Mouse (Mus musculus) stomach, embryonic 16.5 days (tissue): Measurements from ENCODE around the gene Otub2. TPM values are rescaled to one million over a fixed set of nuclear protein-coding genes. Genes with fewer than 3 reads are reported as not detected.

Source experiments
- ATAC-seq: fragments of 200-750 bp; cut with Nextera tagmentation; 2 replicates; pipeline ENCODE4 v1.8.0; 2017; ENCODE audit warnings: moderate number of reproducible peaks, moderate TSS enrichment; ENCODE audit not compliant: insufficient read depth, low FRiP score
- H3K27ac ChIP-seq: fragments of 300-500 bp; sonication (generic); 2 replicates; pipeline ENCODE4 v1.5.1; 2014; ENCODE audit warnings: low read length
- H3K27me3 ChIP-seq: fragments of 300-500 bp; sonication (generic); 2 replicates; pipeline ENCODE4 v1.6.1; 2014; ENCODE audit warnings: low read length, control low read depth, mixed read lengths; ENCODE audit not compliant: control insufficient read depth, insufficient read depth
- H3K36me3 ChIP-seq: fragments of 300-500 bp; sonication (generic); 2 replicates; pipeline ENCODE4 v1.6.1; 2014; ENCODE audit warnings: low read length; ENCODE audit not compliant: control insufficient read depth, insufficient read depth
- H3K4me1 ChIP-seq: fragments of 300-500 bp; sonication (generic); 2 replicates; pipeline ENCODE4 v1.6.1; 2014; ENCODE audit warnings: low read length, control low read depth, mixed read lengths; ENCODE audit not compliant: control insufficient read depth, insufficient read depth
- H3K4me2 ChIP-seq: fragments of 300-500 bp; sonication (generic); 2 replicates; pipeline ENCODE4 v1.6.1; 2014; ENCODE audit warnings: low read depth, low read length, mixed read lengths
- H3K4me3 ChIP-seq: fragments of 300-500 bp; sonication (generic); replicated peaks from 2 replicates; pipeline ENCODE4 v1.5.1; 2014; ENCODE audit warnings: mild to moderate bottlenecking, low read length
- H3K9ac ChIP-seq: fragments of 300-500 bp; sonication (generic); 2 replicates; pipeline ENCODE4 v1.6.1; 2014; ENCODE audit warnings: low read length
- H3K9me3 ChIP-seq: fragments of 300-500 bp; sonication (generic); replicated peaks from 2 replicates; pipeline ENCODE4 v1.6.1; 2016; ENCODE audit warnings: low read length, control low read depth; ENCODE audit not compliant: control insufficient read depth
- WGBS: fragments of 180-500 bp; shearing (Covaris S2); extraction: QIAGEN DNeasy Blood & Tissue Kit; methylation state at CpG from one replicate; pipeline ENCODE4 v1.1.7; 2014; 5-methylcytosine and 5-hydroxymethylcytosine counted together
- polyA plus RNA-seq: library from polyadenylated mRNA; unstranded; fragments of >200 nt; fragmentation: Nextera tagmentation; extraction: Ambion mirVana; gene quantifications from 2 replicates; pipeline ENCODE4 v1.2.1, GENCODE M21; 2015

Gene Otub2
- polyA plus RNA-seq, 1 experiment from 2014 or later = 10.6 TPM

DNA sequence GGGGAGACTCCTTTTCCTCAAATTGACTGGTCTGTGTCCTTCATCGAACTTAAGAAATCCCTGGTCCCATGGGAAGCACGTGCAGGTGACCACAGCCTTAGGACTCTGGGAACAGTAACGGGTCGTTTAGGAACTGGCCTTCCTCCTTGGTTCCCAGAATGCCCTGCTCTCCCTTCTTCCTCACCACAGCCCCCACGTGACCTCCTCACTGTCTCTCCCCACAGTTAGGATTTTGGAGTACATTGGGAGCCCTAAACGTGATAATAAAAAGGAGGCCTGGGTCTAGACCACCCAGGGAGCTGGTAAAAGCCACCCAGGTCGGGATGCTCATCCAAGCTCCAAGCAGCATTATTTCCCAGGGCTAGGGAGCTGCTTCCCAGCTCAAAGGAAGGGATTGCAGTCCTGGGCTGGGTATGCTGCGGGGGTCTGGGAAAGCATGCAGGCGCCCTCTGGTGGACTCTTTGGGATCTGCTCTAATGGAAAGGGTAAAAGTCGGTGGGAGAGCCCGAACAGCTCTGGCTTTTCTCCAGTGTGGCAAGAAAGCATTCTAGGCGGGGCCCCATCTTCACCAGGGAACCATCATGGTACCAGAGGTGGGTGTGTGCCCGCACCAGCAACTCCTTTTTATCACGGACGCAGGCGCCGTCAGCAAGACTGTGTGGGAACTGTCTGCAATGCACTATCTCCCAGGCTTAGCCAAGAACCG, 20.7 kb upstream of the Otub2 start:
- Histone ChIP-seq H3K27me3 (no peaks in the 10 kb centered on the region), H3K4me2 (peak overlapping the region; percentile 40), H3K4me3 (no peak overlapping the region), H3K4me1 (no peaks in the 10 kb centered on the region), H3K9ac (peak overlapping the region; percentile 54; the same call in 1 of the 2 replicates), H3K27ac (no peak overlapping the region), H3K9me3 (no peaks in the 10 kb centered on the region), H3K36me3 (no peaks in the 10 kb centered on the region)
- WGBS = 13% methylated on average over 18 of the region's 18 CpGs
- peak; percentile 54 for ATAC-seq

DNA sequence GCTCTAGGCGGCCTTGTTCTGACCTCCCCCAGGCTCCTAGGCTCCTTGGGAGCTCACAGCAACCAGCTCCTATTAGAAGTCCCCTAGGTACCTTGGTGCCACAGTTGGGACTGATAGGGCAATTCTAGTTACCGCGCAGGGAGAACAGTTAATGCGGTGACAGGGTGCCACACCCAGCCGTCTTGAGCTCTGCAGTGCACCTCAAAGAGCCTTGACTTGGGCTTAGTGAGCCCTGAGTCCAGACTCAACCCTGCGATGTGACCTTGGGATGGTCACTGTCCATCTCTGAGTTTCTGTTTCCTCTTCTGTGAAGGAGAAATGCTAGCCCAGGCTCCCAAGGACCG, 20.2 kb upstream of the Otub2 start:
- no peaks in the 10 kb centered on the region for H3K9me3 ChIP-seq
- no peak overlapping the region for H3K9ac ChIP-seq
- H3K4me3 ChIP-seq = no peak overlapping the region
- H3K4me1 ChIP-seq = no peaks in the 10 kb centered on the region
- H3K36me3 ChIP-seq = no peaks in the 10 kb centered on the region
- peak; percentile 34; the same call in 1 of the 2 replicates for ATAC-seq
- peak overlapping the region; percentile 40 for H3K4me2 ChIP-seq
- no peaks in the 10 kb centered on the region for H3K27me3 ChIP-seq
- no peak overlapping the region for H3K27ac ChIP-seq
- 65% methylated on average over 7 of the region's 7 CpGs for WGBS

DNA sequence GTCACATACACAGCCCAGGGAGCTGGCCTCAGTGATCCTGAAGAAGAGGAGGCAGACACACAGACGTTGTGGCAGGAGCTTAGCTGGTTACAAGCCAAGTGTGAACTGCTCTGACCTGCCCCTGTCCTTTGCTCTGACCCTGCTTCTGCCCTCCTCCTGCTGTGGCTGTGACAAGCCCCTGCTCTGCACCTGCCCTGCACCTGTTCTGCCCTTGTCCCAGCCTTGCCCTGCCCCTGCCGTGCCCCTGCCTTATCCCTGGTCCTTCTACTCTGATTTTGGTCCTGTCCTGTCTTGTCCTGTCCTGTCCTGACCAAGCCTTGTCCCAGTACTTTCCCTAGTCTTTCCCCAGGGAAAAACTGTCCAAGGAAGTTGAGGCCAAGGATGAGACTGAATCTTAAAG, 19.7 kb upstream of the Otub2 start:
- WGBS = 43% methylated on average over 2 of the region's 2 CpGs
- no peak overlapping the region for H3K4me2 ChIP-seq
- no peak overlapping the region for H3K27ac ChIP-seq
- H3K27me3 ChIP-seq = no peaks in the 10 kb centered on the region
- no peaks in the 10 kb centered on the region for H3K4me1 ChIP-seq
- ATAC-seq = no peak
- no peaks in the 10 kb centered on the region for H3K9me3 ChIP-seq
- H3K4me3 ChIP-seq = no peak overlapping the region
- H3K36me3 ChIP-seq = no peaks in the 10 kb centered on the region
- no peak overlapping the region for H3K9ac ChIP-seq

DNA sequence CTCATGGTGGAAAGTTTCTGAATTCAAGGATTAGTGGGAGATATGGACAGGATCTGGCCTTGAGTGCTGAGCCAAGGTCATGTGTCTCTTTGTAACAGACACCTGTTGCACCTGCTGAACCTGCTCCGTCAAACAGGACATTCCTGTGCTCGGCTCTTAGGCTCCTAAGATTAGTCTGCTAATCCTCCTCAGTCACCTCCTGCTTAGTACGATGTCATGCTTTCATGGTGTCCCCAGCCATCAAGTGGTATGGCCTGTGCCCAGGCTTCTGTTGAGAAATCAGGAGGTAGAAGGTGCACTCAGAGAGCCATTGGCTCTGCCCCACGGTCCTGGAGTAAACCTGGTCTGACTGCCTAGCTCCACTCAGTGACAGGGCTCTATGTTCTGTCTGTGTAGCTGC, 17.6 kb upstream of the Otub2 start:
- 58% methylated on average over 4 of the region's 4 CpGs for WGBS
- Histone ChIP-seq H3K9me3 (no peaks in the 10 kb centered on the region), H3K36me3 (no peaks in the 10 kb centered on the region), H3K4me3 (no peak overlapping the region), H3K27me3 (no peaks in the 10 kb centered on the region), H3K9ac (no peak overlapping the region), H3K4me1 (no peaks in the 10 kb centered on the region), H3K4me2 (no peak overlapping the region), H3K27ac (no peak overlapping the region)
- no peak for ATAC-seq

DNA sequence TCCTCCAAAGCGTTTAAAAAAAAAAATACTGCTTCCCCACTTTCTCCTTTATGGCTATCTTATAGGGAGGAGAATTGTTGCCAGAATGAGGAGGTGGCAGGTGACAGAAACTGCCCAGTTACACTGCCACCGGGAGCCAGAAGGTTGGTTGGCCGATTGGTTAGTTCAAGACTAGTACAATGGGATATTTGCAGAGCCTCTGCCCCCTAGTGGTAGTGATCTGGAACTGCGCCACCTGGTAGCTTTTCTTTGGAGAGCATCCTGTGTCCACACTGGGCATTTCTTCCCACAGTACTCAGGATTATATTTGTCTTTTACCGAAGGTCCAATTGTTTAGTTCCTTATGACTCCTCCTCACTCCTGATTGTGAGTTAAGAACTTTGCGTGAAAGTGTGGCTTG, 16.8 kb upstream of the Otub2 start:
- Histone ChIP-seq H3K27ac (no peak overlapping the region), H3K27me3 (no peaks in the 10 kb centered on the region), H3K4me2 (no peak overlapping the region), H3K9ac (no peak overlapping the region), H3K4me1 (no peaks in the 10 kb centered on the region), H3K36me3 (no peaks in the 10 kb centered on the region), H3K9me3 (no peaks in the 10 kb centered on the region), H3K4me3 (no peak overlapping the region)
- no peak for ATAC-seq
- 34% methylated on average over 6 of the region's 6 CpGs for WGBS

DNA sequence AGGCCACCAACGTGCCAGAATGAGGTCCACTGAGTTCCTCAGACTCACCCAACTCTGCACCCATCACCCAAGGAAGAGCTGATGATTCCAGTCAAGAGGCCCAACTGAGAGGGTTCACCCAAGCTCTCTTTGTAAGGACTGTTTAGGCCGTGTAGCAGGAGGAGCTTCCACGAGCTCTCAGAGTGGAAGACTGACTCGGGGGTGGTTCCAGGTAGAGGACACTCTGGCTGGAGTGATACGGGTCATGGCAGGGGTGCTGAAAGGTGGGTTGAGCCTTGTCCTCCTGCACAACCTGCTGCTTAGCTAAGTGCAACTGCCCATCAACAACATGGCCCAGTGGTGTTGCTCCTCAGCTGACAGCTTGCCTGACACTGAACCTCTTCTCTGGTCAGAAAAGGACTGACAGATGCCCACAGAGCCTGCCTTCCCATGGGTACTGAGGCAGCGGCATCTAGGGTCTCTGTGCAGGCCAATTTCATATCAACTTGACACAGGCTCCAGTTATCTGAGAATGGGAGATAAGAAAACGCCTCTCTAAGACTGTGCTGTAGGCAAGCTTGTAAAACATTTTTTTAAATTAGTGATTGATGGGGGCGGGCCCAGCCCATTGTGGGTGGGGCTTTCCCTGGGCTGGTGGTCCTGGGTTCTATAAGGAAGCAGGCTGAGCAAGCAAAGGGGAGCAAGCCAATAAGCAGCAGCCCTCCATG, 14.8 kb upstream of the Otub2 start:
- Histone ChIP-seq H3K9ac (no peak overlapping the region), H3K27ac (no peak overlapping the region), H3K36me3 (no peaks in the 10 kb centered on the region), H3K4me1 (no peaks in the 10 kb centered on the region), H3K4me2 (no peak overlapping the region), H3K4me3 (no peak overlapping the region), H3K27me3 (no peaks in the 10 kb centered on the region), H3K9me3 (no peaks in the 10 kb centered on the region)
- no peak for ATAC-seq
- WGBS = 63% methylated on average over 8 of the region's 8 CpGs

DNA sequence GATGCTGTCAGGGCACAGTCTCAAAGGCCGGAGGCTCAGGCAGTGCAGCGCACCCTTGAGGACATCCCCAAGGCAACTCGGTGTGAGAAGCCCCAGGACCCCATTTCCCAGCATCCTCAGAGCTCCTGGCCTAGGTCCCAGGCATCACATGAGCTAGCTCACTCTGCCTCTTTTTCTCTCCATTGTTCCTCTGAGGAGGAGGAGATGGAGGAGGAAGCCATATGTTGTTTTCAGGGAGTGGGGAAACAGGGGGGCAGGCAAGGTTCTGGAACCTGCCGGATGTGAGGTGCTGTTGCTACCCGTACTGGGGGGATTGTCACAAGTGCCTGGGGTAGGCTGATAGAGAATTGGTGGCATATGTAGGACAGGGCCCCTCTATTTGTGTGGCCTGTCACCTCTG, 12.4 kb upstream of the Otub2 start:
- no peaks in the 10 kb centered on the region for H3K9me3 ChIP-seq

DNA sequence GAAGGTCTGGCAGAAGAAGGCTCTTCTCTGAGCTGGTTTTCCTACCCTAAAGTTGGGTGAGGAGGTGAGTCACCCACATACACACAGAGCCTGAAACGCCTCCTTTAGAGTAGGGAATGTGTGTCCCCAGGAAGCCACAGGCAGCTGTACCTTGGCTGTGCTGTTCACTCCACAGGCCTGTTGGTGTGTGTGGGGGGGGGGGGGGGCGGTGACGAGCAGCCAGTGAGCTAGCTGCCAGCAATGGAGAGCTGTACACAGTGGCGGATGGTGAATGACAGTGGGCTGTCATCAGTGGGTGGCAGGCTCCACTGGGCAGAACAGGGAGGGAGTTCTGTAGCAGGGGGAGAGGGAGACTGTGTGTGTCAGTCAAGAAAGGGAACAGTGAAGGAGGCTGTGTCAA, 11.7 kb upstream of the Otub2 start:
- Histone ChIP-seq H3K27me3 (no peaks in the 10 kb centered on the region), H3K4me2 (no peak overlapping the region), H3K9ac (no peak overlapping the region), H3K27ac (no peak overlapping the region), H3K9me3 (no peaks in the 10 kb centered on the region), H3K4me3 (no peak overlapping the region), H3K36me3 (no peaks in the 10 kb centered on the region), H3K4me1 (no peaks in the 10 kb centered on the region)
- 0 out of 2 replicates have a peak, but pooled peaks have one; percentile 43 for ATAC-seq
- 53% methylated on average over 4 of the region's 4 CpGs for WGBS

More for the DNA sequence above, 12.4 kb upstream of the Otub2 start:
- Histone ChIP-seq H3K27me3 (no peaks in the 10 kb centered on the region), H3K4me3 (no peak overlapping the region), H3K27ac (no peak overlapping the region), H3K4me2 (no peak overlapping the region), H3K36me3 (no peaks in the 10 kb centered on the region), H3K4me1 (no peaks in the 10 kb centered on the region), H3K9ac (no peak overlapping the region)
- no peak for ATAC-seq
- WGBS = 67% methylated on average over 5 of the region's 5 CpGs

DNA sequence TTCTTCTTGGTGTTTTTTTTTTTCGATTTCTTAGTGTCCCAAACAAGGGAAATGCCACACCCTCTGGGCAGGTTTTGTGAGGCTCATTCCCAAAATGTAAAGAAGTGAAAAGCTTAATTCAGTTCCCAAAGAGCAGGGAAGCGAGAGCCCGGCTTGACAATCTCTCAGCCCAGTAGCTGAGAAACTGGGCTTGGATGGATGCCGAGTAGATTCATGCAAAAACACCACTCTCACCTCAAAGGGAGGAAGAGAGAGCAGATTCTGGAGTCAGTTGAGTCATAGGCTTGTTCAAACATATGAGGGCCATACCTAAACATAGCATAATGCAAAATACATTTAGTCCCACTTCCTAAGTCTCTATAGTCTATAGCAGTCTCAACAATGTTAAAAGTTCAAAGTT, 8.3 kb upstream of the Otub2 start:
- Histone ChIP-seq H3K9ac (no peak overlapping the region), H3K4me3 (no peak overlapping the region), H3K36me3 (no peaks in the 10 kb centered on the region), H3K4me2 (no peak overlapping the region), H3K4me1 (no peaks in the 10 kb centered on the region), H3K27ac (no peak overlapping the region), H3K9me3 (no peaks in the 10 kb centered on the region), H3K27me3 (no peaks in the 10 kb centered on the region)
- no peak for ATAC-seq
- WGBS = 62% methylated on average over 4 of the region's 4 CpGs
